Mouse (Mus musculus): ENCODE data around the gene Pmp22.

Gene Pmp22

GRCm38 (mm10) chr11:63129375-63129774 is 593 bp downstream of the Pmp22 start:
- DNase-seq, result peak; percentile 71

- no peak for DNase-seq
These were observed 1.1 kb downstream of the Pmp22 start for GRCm38 (mm10) chr11:63129840-63130239.

DNA sequence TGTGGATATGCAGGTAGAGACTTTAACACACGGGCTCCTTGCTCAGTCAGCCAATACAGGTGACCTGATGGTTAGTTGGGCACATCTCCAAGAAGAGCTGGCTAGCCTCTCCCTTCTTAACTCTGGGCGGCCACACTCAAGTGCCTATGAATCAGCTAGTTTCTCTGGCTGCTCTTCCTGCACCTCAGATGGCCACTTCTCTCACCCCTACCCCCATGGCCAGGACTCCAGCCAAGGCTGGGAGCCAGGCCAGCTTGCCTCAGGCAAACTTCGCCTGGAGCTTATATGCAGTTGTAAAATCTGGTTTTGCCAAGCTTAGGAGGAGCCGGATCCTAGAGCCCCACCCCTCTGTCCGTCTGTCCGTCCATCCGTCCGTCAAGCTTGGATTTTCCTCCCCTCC is 1.7 kb downstream of the Pmp22 start:
- peak; percentile 74 for DNase-seq

DNA sequence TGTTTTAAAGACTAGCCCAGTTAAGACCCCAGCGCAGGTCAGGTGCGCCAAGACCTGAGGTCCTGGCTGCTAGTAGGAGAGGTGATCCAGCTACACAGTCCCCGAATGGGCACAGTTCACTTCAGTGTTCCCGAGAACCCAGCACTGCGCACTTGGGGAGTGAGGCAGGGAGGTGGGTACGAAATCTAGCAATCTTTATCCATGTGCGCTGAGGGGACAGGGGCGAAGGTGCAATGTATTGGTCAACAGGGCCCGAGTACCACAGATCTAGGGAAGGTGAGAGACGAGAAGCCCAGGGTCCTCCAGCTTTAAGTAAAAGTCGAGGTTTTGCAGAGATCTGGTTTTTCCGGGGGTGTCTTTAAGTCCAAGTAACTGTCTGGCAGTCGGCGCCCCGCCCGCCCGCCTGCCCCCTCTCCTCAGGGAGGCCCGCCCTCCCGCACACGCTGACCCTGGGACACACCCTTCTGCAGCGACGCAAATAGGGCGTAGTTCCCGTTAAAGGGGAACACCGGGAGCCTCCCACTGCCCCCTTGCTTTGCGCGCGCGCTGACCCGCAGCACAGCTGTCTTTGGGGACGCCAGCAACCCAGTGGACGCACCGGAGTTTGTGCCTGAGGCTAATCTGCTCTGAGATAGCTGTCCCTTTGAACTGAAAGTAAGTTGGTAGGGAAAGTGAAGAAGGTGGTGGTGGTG is 2.4 kb downstream of the Pmp22 start:
- DNase-seq, result peak; percentile 68

DNA sequence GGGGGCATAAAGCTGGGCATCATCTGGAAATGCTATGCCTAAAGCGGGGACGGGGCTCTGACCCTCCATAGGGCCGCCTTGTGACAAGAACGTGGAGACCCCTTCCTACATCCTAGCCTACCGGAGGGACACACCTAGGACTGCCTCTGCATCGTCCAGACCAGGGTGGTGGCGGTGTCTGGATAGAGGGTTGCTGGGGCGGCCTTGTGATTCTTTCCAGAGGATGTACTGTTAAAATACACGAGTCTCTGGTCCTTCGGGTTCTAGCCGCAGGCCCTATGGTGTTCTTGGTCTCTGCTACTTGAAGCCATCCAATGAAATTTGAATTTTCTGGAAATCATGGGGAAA is 2.9 kb downstream of the Pmp22 start:
- DNase-seq, result no peak

DNA sequence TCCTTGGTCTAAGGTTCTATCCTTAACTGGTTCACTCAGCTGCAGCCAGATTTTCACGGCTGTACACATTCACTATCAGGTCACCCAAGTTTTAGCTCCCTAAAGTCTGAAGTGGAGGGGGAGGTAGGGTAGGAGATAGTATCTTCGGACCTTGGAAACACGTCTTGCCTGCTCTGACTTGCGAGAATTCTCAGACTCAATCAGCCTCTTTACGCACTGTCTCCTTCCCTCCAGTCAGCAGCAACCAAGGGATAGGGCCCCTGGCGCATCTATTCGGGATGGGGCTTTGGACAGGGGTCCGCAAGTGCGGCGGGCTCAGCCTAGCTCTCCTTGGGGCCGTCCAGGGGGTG is 3.3 kb downstream of the Pmp22 start:
- DNase-seq, result no peak

DNA sequence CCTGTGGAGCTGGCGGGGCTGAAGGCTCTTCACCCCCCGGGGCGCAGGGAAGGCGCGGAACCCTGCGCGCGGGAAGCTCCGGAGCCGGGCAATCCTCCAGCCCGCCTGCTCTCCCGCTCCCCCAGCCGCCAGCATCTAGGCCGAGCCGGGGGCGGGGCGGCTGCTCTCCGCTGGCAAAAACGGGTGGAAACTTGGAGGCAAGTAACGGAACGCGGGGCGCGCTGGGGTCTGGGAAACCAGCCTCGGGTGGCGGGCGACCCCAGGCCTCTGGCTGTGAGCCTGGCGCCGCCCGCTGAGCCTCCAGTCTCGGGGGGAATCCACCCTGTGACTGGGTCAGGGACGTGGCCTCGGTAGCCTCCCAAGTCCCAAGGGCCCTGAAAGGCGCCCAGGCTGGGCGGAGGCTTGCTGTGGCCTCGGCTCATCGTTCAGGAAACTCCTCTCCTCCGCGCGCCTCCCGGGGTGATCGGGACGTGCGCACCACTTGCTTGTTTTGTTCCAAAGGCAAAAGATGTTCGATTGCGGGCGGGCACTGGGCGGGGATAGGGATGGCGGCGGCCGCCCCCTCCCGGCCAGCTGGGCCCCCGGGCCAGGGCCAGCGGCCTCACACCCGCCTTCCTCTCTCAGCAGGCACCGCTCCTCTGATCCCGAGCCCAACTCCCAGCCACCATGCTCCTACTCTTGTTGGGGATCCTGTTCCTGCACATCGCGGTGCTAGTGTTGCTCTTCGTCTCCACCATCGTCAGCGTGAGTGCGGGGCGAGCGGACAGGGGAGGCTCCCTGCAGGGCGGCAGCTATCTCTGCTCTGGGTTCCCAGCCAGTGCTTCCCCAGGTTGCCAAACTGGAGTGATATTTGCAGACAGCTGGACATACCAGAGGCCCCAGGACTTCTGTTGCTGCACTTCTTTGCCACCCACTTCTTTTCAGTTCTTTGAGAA is 4.0 kb downstream of the Pmp22 start:
- peak; percentile 86 for DNase-seq

DNA sequence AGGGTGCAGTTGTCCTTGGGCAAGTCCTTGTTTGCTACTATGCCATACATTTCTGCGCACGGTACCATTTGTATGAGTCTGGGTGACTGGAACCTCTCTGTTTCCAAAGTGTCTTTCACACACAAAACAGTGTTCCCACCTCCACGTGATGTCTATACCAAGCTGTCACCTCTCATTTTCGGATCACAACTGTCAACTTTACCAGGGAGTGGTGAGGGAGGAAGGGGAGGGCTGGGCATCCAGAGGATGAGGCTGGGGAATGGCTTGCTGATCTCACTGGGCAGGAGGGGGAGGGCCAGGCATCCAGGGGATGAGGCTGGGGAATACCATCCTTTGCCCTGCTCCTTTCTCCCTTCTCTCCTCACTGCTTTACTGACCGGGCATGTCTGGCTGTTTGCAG is 5.2 kb downstream of the Pmp22 start:
- DNase-seq, result no peak

DNA sequence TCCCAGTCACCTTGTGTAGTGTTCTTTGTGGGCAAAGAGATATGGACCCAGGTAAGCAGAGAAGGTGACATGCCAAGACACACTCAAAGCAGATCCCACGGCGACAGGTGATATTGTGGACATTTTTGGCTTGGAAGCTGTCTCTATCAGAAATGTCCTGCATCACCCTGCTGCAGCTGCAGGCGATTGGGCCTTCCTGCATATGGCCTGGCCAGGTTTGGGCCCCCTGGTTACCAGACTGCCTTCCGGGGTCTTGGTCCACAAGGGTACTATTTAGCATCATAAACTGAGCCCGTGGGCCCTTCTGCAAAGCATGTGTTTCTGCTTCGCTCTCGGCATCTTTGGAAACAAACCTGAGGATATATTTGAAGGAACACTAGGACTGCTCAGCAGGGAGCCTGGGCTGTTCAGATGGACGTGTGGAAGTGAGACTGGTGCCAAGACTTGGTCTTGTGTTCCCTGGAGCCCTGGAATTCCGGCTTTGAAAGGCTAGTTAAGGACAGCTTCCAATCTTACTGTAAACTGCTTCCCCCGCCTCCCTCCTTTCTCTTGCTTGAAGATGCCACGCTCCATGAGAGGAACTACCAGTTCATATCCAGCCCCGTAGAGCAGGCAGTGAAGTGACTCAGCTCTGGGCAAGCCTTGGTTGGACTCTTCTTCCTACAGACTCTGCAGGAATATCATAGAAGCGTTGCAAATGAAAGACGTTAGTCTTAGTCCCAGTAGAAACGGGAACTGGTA is 6.1 kb downstream of the Pmp22 start:
- no peak for DNase-seq

DNA sequence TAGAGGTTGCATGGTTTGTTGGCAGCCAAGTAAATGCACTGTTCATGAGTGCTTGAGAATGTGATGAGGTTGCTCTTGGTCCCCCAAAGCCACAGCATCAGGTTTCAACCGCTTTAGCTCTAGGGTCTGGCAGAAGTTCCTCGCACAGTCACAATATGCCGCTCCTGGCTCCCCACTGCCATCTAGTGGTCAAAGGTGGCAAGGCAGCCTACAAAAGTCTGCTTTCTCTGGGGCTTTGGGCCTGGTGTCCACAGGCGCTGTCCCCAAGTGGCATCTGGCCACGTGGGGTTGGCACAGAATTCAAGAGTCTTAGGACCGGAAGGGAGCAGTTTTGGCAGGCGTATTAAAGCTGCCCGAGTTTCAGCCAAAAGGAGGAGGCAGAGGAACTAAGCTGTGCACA is 6.8 kb downstream of the Pmp22 start:
- peak; percentile 90 for DNase-seq

- DNase-seq, result peak; percentile 82
These were observed 7.4 kb downstream of the Pmp22 start for GRCm38 (mm10) chr11:63136205-63136604.

GRCm38 (mm10) chr11:63136836-63137416 is 8.1 kb downstream of the Pmp22 start:
- DNase-seq, result no peak

GRCm38 (mm10) chr11:63138739-63139138 is 10.0 kb downstream of the Pmp22 start:
- no peak for DNase-seq

DNA sequence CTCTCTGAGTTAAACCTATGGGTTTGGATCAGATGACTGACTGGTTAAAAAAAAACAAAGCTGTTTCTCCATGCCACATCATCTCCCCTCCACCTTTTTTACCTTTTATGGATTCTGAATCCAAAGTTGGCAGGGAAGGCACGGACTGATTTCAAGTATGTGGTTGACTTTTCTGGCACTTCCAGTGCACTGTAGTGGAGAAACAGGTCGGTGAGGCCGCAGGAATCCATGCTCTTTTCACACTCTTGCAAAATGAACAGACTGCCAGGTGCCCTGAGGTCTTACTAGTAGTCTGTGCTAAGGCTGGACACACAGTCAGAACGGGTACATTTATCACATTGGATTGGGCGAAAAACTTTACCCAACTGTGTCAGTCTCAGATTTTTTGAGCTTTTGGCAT is 13.5 kb downstream of the Pmp22 start:
- no peak for DNase-seq

GRCm38 (mm10) chr11:63142816-63143215 is 14.0 kb downstream of the Pmp22 start:
- no peak for DNase-seq

GRCm38 (mm10) chr11:63143486-63143885 is 14.7 kb downstream of the Pmp22 start:
- no peak for DNase-seq

DNA sequence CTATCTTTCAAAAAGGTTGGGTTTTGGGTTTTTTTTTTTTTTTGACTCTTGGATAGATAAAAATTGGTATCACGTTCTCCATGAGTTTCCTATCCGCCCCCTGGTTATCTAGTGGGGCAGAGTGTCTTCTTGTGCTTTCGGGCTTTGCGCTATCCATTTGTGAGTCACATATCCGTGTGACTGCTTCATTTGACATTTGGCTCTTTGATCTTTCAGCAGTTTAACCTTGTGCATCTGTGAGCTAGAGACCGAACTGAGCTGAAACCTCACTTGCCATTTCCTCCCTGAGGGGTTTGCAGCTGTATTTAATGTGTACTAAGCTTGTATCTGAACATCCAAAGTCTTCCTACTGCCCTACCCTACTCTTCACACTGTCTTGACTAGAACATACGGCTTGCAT is 17.8 kb downstream of the Pmp22 start:
- DNase-seq, result no peak

DNA sequence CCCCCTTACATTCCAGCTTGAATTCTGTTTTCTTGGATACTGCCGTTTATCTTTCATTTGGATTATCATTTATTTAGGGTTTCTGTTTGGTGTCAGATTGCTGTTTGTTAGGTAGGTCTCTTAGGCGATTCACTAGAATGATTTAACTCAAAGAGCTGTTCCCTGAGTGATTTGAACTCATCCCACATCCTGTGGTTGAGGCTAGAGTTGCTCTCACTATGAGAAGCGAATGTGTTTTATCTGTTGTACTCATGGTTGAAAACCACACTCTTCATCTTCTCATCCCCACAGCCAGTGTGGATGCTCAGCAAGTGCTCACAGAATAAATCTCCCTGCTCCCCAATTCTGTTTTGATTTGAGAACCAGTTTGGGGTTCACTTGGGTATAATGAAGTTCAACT is 19.5 kb downstream of the Pmp22 start:
- no peak for DNase-seq

DNA sequence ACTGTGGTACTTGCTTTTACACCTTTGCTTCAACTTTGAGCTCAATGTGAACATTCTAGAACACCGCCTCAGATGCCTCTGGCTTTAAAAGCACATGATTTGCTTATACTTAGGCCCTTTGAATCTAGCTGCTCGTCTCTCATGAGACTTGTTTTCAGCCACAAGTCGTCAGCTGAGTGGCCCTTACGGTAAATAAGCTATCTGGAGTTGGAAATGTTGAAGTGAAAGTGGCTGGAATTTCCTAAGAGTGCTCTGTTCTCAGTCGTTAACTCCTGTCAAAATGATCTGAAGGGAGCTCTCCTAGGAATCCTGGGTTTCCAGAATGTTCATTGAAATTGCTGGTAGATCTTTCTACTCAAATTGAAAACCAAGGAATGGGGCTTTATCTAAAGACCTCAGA is 23.1 kb downstream of the Pmp22 start:
- no peak for DNase-seq

DNA sequence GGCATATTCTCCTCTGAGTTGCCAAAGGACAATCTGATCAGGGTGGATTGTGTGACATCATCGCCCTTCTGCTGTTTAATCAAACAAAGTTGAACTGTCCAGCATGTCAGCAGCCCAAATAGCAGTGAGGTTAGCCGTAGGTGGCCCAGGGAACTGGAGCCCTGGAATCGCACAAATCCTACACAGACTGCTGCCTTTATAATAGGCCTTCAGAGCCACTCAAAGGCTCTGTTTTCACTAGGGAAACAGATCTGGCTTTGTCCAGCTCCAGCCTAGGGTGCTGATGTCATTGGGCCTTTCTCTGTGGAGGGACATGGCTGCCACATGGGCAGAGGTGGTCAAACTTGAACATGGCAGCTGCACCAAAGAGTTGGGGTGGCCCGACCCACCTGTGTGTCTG is 28.3 kb downstream of the Pmp22 start:
- DNase-seq, result no peak

DNA sequence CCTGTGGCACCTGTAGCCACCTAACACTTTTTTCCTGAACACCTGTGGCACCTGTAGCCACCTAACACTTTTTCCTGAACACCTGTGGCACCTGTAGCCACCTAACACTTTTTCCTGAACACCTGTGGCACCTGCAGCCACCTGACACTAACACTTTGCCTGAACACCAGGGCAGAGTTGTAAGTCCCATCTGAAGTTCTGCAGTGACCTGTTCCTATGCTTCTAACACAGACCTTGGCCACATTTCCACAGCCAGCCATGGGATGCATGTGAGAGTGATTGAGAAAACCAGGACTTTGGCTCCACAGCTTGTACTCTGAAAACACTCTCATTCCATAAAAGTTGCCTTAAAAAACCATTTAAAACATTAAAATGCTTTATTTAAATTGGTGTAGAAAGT is 32.1 kb downstream of the Pmp22 start:
- DNase-seq, result no peak

- no peak for DNase-seq
These were observed 34.0 kb downstream of the Pmp22 start for GRCm38 (mm10) chr11:63162806-63163205.

- DNase-seq, result no peak
These were observed 34.8 kb downstream of the Pmp22 start for GRCm38 (mm10) chr11:63163550-63163949.
